Mouse (Mus musculus): ENCODE measurements at regions not wholly inside any gene's neighbourhood (a gene's known extent, or its start where the extent isn't known, plus 50 kb on each side); places are given as distances from the start of the nearest gene placed in this dataset.

DNA sequence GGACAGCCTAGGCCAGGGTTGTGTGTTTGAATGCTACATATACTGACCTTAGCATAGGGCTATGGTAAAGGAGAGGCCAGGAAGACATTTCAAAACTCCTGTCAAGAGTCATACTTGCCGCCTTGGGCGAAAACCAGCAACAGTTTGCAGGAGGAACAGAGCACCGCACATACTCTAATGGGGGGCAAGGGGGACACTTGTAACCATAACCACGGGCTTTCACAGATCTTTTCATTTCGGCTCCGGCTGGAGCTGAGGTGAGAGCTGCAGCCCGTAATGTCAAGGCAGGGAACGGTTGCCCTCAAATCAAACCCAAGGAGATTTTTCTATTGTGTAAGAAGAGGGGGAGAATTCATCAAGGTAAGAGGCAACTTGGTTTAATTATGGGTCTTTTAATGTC, 258.7 kb upstream of the Nt5e start:
- no peak for DNase-seq (ENCODE audit: extremely low read depth, low read depth)

DNA sequence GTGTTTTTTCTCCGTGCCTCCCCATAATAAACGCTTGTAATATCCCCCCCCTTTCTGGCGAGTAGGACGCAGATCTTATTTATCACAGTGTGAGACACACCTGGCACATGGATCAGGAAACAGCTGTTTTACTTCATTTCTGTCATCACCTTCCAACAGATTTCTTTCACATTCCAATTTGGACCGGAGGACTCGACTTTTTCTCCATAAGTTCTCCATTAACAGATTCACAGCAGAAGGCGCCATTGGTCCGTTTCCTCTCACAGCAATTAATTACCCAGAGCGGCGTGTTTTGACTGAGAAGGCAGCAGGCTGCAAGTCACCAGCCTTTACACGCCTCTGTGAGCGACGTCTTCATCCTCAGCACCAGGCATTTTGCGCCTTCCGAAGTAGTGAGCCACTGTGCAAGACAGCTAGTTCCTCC, 258.1 kb upstream of the Nt5e start:
- DNase-seq (ENCODE audit: extremely low read depth, low read depth) = no peak

DNA sequence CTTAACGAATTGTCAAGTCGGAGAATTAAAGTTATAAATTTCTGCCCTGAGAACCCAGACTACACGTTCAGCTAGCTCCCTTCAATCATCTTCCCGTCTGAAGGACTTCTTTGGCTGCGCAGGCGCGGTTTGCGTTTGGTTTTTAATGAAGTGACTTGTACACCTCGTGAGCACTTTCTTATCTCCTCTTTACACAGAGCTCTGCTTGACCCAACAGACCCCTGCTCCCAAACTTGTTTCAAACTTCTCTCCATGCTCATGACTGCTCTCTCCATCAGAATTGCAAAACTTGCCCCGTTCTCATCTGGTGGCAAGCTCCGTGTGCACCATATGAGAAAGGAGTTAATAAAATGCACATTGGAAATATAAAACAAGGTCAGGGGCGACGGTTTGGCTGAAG, 257.2 kb upstream of the Nt5e start:
- no peak for DNase-seq (ENCODE audit: extremely low read depth, low read depth)

DNA sequence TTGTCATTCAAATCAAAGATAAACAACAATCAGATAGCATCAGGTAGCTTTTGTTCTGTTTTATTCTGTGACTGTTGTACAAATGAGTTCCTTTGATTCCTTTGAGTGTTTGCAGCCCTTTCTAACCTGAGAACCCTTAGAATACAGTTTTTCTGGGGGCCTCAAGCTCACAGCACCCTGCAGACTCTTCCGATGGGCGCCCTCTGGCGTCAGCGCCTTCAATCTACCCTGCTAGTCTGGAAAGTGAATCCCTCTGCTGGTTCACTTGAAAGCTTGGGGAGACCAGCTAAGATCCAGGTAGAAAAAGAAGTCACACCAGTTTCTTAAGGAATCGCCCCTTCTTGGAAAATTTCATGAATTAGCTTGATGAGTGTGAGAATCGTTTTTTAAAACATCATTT, 253.8 kb upstream of the Nt5e start:
- no peak for DNase-seq (ENCODE audit: extremely low read depth, low read depth)

DNA sequence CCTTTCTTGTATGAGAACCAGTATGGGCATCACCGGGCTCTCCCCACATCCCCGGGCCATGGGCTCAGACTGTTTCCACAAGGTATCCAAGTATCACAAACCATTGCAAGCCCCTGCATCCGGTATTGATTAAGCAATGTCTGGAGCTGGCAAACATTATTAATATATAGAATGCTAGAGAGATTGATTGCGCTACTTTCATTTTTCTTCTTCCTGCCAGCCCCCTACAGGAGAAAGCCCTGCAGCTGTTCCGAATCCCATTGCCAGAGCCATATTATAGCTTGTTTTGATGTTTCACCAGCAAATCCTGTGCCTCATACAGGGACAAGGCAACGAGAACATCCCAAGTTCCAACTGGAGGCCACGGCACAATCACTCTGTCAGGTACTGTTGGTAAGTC, 253.4 kb upstream of the Nt5e start:
- no peak for DNase-seq (ENCODE audit: extremely low read depth, low read depth)

DNA sequence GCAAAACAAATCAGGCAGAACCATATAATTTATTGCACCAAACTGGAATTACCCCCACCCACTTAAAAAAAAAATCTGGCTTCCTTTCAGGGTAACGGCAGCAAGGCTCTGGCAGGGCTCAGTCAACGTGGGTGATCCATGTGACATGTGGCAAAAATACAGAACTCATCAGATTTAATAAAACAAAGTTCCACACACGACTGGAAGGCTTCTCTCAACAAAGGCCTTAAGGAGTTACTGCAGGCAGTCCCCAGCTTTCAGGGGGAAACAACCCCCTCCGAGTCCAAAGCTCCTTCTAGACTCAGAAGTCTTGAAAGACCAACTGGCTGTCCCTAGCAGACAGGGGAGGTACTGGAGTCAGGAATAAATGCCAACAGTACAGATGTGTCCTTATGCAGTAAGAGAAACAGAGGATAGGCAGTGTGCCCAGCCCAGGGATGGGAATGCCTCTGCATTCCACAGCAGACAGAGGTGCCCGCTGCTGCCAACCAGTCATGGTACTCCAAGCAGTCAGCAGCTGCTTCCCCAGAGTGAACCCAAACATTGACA, 244.0 kb upstream of the Nt5e start:
- DNase-seq (ENCODE audit: extremely low read depth, low read depth) = no peak

DNA sequence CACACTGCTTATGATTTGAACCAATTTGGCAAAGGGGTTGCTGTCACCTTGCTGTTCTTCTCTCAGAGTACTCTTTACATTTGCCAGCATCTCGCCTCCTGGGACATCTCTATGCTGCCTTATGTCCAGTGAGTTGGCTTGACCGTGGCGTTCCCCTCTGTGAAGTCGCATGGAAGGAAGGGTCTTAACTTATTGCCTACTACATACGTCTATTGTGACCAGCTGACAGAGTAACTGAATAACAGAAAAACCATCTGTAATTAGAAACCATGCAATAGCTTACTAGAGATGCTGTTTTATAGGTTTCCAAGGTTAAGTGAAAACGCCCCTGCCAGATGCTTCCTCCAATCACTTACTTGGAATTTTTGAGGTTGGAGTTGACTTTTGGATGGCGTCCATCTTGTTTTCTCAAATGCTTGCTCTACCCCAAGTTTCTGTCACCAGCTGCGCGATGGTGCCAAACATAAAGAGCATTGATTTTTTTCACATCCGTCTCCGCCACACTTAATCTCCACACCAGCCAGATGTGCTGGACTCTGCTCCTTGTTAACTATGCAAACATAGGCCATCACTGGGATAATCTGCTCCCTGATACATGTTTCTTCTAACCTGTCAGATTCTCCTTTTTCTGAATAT, 241.7 kb upstream of the Nt5e start:
- DNase-seq (ENCODE audit: extremely low read depth, low read depth) = no peak

DNA sequence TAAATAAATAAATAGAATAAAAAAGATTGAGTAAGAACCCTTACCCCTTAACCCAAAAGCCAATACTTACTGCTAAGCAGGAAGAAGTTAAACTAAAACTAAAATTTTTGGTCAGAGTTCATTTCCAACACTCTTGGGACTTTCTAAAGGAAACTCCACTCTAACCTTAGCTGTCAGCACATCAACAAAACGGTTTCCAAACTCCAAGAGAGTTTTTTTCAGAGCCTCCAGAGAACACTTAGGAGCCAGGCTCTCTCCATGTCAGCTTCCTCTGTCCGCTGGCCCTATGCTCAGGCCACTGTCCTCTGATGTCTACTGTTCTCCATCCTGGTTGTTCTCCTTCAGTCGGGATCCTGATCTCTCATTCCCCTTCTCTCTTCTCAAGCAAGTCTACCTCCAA, 241.1 kb upstream of the Nt5e start:
- DNase-seq (ENCODE audit: extremely low read depth, low read depth) = no peak

DNA sequence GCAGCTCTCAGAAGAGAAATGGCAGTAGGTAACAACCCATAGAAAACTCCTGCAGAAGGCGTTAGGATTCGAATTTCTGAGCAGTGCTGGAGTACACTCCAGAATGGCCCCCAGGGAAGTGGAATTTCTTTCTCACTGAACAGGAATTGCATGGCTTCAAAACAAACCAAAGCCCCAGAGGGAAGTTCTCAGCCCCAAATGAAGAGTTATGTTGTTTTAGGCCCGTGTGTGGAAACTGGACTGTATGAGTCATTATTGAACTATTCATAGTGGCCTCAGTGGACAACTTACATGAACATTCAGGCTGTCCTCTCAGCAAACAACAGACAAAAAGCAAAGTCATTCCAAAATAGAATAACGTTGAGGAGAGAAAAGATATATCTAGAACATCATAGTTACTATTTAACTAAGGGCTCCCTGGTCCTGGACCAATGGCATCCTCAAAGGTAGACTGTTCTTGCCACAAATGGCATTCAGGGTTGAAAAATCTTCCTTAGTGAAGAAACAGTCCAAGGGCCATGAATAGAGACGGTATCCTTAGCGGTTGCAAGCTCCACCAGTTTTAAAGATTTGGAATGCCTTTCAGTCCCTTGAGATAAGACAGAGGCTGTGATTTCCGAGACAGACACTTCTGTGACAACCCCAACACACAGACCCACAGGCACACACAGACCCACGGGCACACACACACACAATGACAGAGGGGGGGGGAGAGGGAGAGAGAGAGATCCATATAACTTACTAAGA, 235.0 kb upstream of the Nt5e start:
- DNase-seq (ENCODE audit: extremely low read depth, low read depth) = no peak

DNA sequence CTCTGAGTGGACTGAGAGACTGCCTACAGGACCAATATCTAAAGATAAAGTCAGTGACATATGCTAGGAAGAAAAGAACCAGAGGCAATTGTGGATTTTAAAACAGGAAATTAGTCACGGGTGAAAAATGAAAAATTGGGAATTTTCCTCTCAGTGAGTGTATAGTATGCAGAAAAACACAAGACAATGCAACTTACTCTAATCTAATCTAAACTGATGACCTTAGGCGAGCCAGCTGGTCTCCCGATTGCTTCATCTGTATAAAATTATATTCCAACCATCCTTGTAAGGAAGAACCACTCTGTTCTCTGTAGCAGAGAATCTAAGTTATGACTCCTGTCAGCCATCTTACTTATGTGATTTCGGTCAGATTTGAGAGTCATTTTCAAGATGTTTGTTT, 234.4 kb upstream of the Nt5e start:
- DNase-seq (ENCODE audit: extremely low read depth, low read depth) = no peak

DNA sequence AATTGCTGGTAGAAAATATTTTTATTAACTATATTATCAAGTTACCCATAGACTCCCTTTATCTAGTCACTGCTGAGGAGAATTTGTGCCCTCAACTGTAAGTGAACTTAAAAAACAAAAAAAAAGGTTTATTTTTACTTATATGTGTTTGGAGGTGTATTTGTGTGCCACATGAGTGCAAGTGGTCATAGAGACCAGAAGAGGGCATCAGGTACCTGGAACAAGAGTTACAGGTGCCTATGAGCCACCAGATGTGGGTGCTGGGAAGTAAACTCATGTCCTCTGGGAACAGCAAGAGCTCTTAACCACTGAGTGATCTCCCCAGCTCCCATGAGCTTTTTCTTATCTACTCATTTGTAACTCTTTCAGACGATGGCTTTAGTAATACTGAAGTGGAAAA, 213.9 kb upstream of the Nt5e start:
- DNase-seq (ENCODE audit: extremely low read depth, low read depth) = no peak

DNA sequence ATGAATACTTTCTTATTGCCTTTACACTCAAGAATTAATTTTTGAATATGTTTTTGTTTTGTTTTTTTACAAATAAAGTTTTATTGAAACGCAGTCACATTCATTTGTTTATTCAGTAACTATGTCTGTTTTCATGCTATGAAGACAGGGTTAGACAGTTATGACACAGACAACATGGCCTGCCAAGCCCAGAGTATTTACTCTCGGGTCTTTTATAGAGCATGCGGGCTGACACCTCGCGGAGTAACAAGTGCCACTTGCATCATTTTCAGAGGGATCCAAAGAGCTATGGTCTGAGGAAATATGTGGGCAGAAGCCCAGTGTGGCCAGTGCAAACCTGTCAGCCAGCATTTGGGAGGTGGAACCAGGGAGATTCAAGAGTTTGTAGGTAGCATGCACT, 206.5 kb upstream of the Nt5e start:
- no peak for DNase-seq (ENCODE audit: extremely low read depth, low read depth)

DNA sequence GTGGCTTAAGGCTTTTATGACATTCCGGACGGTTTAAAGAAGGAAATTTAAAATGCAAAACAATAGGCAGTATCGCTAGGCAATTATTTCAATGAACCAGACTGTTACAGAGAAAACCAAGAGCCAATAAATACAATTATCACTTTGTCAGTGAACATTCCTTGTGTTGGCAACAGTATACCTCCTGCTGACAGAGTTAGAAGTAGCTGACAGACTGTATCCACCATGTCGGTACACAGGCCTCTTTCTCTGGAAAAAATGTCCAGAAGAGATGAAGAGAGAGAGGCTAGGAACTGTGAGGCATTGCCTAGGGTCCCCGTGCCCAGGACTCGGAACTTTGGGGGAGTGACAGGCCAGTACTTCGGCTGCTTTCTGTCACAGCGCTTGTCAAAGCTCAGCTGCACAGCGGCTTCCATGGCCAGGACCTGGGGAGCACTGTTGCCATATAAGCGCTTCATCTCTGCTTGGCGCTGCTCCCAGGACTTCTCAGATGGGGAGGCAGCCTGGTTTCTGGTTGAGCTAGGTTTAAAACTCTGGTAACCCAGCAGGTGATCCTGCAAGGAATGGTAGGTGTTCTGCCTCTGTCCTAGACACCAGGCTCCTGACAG, 205.9 kb upstream of the Nt5e start:
- no peak for DNase-seq (ENCODE audit: extremely low read depth, low read depth)

DNA sequence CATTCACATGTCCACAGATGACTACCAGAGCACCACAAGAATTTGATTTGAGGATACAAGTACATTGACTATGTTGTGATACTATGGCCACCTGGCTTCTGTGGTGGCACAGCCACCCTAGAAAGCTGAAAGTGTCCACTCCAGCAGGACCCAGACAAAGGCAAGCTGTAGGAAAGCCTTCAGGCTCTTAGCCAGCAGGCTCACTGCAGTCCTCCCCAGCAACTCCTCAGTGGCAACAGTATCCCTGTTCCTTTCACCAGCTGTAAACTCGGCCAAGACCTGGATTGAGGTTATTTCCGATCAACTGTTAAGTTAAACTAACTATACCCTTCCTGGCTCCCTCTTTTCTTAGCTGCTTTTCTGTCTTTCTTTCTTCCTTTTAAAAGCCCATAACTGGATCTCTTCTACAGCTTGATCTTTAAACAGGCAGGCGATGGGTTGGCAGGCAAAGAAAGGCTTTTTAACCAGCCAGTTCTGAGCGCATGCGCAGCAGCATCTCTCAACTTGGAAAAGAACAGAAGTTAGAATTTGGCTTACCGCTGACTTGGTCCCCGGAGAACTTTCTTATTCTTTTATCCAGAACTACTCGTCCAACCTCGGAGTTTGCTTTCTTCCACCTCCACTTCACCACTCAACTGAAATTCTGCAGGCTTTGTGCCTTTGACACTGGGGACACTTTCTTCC, 202.5 kb upstream of the Nt5e start:
- DNase-seq (ENCODE audit: extremely low read depth, low read depth) = no peak

DNA sequence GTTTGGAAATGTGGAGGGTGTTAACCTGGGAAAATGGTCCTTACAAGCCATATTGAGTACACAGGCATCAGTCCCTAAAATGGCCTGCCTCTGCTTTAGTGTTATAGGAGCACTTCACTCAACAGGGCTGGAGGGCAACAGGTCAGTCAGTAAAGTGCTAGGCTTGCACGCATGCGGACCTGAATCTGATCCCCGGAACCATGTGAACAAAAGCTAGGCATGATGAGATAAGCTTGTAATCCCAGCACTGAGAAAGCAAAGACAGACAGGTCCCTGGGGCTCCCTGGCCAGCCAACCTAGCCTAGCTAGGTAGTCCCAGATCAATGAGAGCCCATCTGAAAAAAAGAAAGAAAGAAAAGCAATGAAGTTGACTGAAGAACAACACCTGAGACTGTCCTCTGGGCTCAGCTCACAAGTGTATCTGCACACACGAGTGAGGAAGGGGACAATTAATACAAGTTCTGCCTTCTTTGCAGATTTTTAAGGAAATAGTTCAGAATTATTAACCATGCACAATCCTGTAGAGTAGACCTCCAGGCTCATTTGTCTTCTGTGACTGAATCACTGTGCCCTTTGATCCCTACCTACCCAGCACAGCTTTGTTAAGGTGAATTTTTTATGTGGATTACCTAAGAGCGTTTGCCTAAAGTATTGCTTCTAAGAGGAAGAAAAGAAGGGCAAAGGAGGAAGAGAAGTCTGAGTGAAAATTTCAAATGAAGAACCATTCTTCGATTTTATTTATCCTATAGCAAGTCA, 163.8 kb upstream of the Nt5e start:
- no peak for DNase-seq (ENCODE audit: extremely low read depth, low read depth)

DNA sequence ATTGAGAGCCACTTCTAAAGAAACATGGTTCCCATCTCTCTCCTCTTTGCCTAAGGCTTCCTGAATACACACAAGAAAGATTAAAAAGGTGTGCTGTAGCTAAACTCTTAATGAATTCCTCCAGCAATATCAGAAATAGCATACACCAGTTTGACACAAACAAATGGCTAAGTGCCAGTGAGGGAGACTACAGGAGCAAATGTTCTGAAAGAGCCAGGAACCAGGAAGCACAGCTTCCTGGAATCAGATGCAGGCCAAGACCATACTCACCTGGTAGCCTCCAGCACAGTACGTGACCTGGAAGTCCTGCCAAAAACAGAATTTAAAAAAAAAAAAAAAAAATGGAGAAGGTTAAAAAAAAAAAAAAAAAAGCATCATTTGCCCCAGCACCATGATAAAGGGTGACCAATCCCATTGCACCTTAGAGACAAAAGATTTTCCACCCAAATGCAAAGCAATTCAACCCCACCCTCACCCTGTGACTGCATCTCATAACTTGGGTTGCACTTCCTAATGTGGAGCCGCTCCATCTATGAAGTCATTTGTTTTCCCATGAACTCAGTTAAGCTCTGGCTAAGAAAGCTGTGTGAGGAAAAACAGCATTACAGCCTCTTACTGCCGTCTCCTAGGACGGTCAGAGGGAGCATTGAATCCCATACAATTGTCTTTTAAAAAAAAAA, 149.3 kb upstream of the Nt5e start:
- no peak for DNase-seq (ENCODE audit: extremely low read depth, low read depth)

DNA sequence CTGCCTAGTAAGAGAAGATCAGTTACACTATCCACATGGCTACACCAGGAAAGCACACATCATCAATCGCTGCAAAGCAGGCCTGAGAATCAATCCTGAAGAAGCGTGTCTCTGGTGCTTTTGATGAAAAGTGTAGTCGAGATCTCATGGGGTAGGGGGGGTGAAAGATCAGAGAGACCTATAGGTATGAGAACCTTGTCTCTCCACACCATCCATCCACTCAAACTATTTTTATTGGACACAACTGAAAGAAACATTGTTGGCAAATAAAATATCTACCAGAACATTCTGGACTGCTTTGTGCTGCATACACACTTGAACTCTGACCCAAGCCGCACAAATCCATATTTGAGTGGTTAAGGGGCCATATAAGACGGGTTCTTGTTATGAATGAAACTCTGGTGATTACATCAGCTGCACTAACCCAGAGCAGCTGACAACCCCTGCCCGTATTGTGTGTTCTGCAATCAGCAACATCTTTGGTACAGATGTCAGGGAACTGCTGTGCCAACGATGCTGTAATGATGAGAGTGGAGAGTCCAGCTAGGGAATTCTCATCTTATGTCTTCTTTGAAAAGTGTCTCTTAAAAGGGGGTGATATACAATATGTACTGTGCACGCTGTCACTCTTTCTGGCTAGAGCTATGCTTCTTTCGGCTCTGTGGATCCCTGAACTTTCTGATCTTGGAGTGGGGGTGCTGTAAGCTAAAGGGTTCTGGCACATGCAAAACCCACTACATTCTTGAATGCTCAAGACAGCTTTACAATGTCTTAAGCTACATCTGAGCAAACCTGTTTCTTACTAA, 145.6 kb upstream of the Nt5e start:
- DNase-seq (ENCODE audit: extremely low read depth, low read depth) = no peak

DNA sequence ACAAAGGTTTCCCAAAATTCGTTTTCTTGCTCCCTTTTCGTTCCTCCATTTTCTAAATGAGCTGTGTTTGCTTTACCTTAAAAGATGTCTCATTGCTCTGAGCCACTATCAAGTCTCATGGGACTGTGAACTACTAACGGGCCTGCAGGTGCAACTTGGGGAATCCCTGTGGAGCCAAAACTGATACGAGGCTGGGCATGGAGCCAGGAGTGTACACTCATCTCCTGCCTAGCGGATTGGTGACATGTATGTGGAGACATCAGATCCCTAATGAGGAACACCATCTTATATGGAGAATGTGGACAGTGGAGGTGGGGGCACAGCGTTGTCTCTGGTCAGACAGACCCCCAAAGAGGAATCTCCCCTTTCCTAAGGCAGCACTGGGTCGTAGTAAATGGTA, 119.6 kb upstream of the Nt5e start:
- DNase-seq (ENCODE audit: extremely low read depth, low read depth) = no peak

DNA sequence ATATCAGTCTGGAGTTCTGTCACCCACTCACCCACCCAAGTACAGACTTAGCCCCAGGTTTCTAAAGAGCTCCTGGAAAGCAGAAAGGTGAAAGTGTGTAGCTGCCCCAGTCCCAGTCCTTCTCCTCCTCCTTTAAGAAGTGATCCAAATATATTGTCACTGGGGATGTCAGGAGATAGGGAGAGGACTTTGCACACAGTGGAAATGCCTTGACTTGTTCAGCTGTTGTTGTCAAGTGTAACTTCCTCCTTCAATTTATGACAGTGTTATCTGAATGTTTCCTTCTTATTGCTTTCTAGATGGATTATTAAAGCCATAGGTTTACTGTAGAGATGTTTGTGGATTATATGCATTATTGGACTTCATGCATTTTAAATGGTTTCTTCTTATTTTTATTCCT, 119.0 kb upstream of the Nt5e start:
- DNase-seq (ENCODE audit: extremely low read depth, low read depth) = no peak

DNA sequence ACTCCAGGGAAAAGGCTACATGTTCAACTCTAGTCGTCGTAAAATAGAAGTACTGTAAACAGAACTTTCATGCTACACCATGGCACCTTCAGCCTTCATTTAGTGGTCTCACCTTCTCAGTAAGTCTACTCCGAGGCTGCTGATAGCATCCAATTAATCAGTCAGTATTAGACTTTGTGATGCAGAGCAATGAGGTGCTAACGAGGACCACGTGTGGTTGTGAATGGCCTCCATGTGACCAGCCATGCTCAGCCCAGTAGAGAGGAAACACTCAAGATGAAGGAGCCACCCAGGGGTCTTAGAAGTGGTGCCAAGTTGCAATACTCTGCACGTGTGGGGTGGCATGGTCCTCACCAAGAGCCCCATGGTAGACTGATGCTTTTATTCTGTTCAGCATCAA, 112.2 kb upstream of the Nt5e start:
- DNase-seq (ENCODE audit: extremely low read depth, low read depth) = no peak

Data from MEL-GATA-1-ER (cell line).